Mouse (Mus musculus): ENCODE measurements at regions not wholly inside any gene's neighbourhood (a gene's known extent, or its start where the extent isn't known, plus 50 kb on each side); places are given as distances from the start of the nearest gene placed in this dataset.

- TF ChIP-seq CTCF (IDR thresholded peaks at IDR 0.05; ENCODE audit: low read depth, low read length): no peak
- no peak for TF ChIP-seq GATA1 (IDR thresholded peaks at IDR 0.05; ENCODE audit: borderline replicate concordance, low read length)
- no peak; the same call in 1 of the 2 replicates for TF ChIP-seq GATA2 (IDR thresholded peaks at IDR 0.05; ENCODE audit: borderline replicate concordance, low read depth, low read length)
Observed at GRCm38 (mm10) chr4:3053060-3053406, 114.1 kb upstream of the Vmn1r2 start.
